Mouse (Mus musculus) neural tube, embryonic 11.5 days (tissue): ENCODE measurements at regions not wholly inside any gene's neighbourhood (a gene's known extent, or its start where the extent isn't known, plus 50 kb on each side); places are given as distances from the start of the nearest gene placed in this dataset.

ENCODE experiments used
- ATAC-seq: fragments of 200-750 bp; cut with Nextera tagmentation; 2 replicates; pipeline ENCODE4 v1.8.0; 2017; ENCODE audit warnings: moderate number of reproducible peaks, mild to moderate bottlenecking, moderate TSS enrichment, moderate library complexity; ENCODE audit not compliant: insufficient read depth, low FRiP score, low TSS enrichment
- DNase-seq: peaks from one replicate; pipeline ENCODE4 v3.0.0-alpha.2; 2015; ENCODE audit warnings: low spot score
- H3K27ac ChIP-seq: fragments of 300-500 bp; sonication (generic); 2 replicates; pipeline ENCODE4 v1.5.1; 2014; ENCODE audit warnings: low read depth, mild to moderate bottlenecking, low read length
- H3K27me3 ChIP-seq: fragments of 300-500 bp; sonication (generic); 2 replicates; pipeline ENCODE4 v1.6.1; 2014; ENCODE audit warnings: mild to moderate bottlenecking, low read length, mixed read lengths; ENCODE audit not compliant: control insufficient read depth, insufficient read depth
- H3K36me3 ChIP-seq: fragments of 300-500 bp; sonication (generic); 2 replicates; pipeline ENCODE4 v1.6.1; 2014; ENCODE audit warnings: mild to moderate bottlenecking, low read length, moderate library complexity, mixed read lengths; ENCODE audit not compliant: control insufficient read depth, insufficient read depth
- H3K4me1 ChIP-seq: fragments of 300-500 bp; sonication (generic); 2 replicates; pipeline ENCODE4 v1.6.1; 2014; ENCODE audit warnings: low read length, mixed read lengths; ENCODE audit not compliant: control insufficient read depth, insufficient read depth
- H3K4me2 ChIP-seq: fragments of 300-500 bp; sonication (generic); 2 replicates; pipeline ENCODE4 v1.6.1; 2014; ENCODE audit warnings: low read depth, mild to moderate bottlenecking, moderate library complexity
- H3K4me3 ChIP-seq: fragments of 300-500 bp; sonication (generic); 2 replicates; pipeline ENCODE4 v1.5.1; 2014; ENCODE audit warnings: low read depth, low read length
- H3K9ac ChIP-seq: fragments of 300-500 bp; sonication (generic); 2 replicates; pipeline ENCODE4 v1.6.1; 2014; ENCODE audit warnings: mild to moderate bottlenecking, low read length
- H3K9me3 ChIP-seq: fragments of 300-500 bp; sonication (generic); 2 replicates; pipeline ENCODE4 v1.6.1; 2016; ENCODE audit warnings: low read length; ENCODE audit not compliant: control insufficient read depth
- WGBS: fragments of 180-500 bp; shearing (Covaris S2); extraction: QIAGEN DNeasy Blood & Tissue Kit; methylation state at CpG from one replicate; pipeline ENCODE4 v1.1.7; 2014; 5-methylcytosine and 5-hydroxymethylcytosine counted together

- no peak for ATAC-seq
- H3K27ac ChIP-seq: no peak overlapping the region
These were observed 227.8 kb downstream of the Mex3b start for GRCm38 (mm10) chr7:83094899-83095298.

GRCm38 (mm10) chr7:83095593-83095992 lies 228.5 kb downstream of the Mex3b start:
- Histone ChIP-seq H3K4me3 (no peak overlapping the region), H3K9ac (no peak overlapping the region), H3K27me3 (no peaks in the 10 kb centered on the region), H3K36me3 (no peaks in the 10 kb centered on the region), H3K4me1 (peaks cover 3% of the 10 kb centered on the region; the same call in 1 of the 2 replicates), H3K27ac (no peak overlapping the region), H3K4me2 (no peak overlapping the region), H3K9me3 (no peaks in the 10 kb centered on the region)
- WGBS: 76% methylated on average over 3 of the region's 3 CpGs
- ATAC-seq (no peak), DNase-seq (no peak)

More at GRCm38 (mm10) chr7:83094899-83095298, 227.8 kb downstream of the Mex3b start:
- 58% methylated on average over 3 of the region's 3 CpGs for WGBS
- H3K4me1 ChIP-seq: peaks cover 3% of the 10 kb centered on the region; the same call in 1 of the 2 replicates
- DNase-seq: no peak
- no peak overlapping the region for H3K4me3 ChIP-seq
- H3K27me3 ChIP-seq: no peaks in the 10 kb centered on the region
- no peaks in the 10 kb centered on the region for H3K9me3 ChIP-seq
- H3K36me3 ChIP-seq: no peaks in the 10 kb centered on the region
- no peak overlapping the region for H3K4me2 ChIP-seq
- no peak overlapping the region for H3K9ac ChIP-seq

GRCm38 (mm10) chr7:83104426-83104825 lies 237.3 kb downstream of the Mex3b start:
- ATAC-seq (no peak), DNase-seq (no peak)
- no peak overlapping the region for H3K4me3 ChIP-seq
- no peak overlapping the region for H3K9ac ChIP-seq
- WGBS: 85% methylated on average over 1 of the region's 1 CpGs
- no peaks in the 10 kb centered on the region for H3K9me3 ChIP-seq
- no peaks in the 10 kb centered on the region for H3K27me3 ChIP-seq
- no peaks in the 10 kb centered on the region for H3K36me3 ChIP-seq
- no peaks in the 10 kb centered on the region for H3K4me1 ChIP-seq
- no peak overlapping the region for H3K27ac ChIP-seq
- no peak overlapping the region for H3K4me2 ChIP-seq

GRCm38 (mm10) chr7:83105672-83106071 lies 238.5 kb downstream of the Mex3b start:
- Histone ChIP-seq H3K9me3 (no peaks in the 10 kb centered on the region), H3K27ac (no peak overlapping the region), H3K36me3 (no peaks in the 10 kb centered on the region), H3K4me1 (no peaks in the 10 kb centered on the region), H3K27me3 (no peaks in the 10 kb centered on the region), H3K4me2 (no peak overlapping the region), H3K9ac (no peak overlapping the region), H3K4me3 (no peak overlapping the region)
- ATAC-seq (no peak), DNase-seq (no peak)

GRCm38 (mm10) chr7:83111217-83111823 lies 244.2 kb downstream of the Mex3b start:
- Histone ChIP-seq H3K27ac (no peak overlapping the region), H3K4me1 (no peaks in the 10 kb centered on the region)

GRCm38 (mm10) chr7:83116487-83116886 lies 249.4 kb downstream of the Mex3b start:
- 92% methylated on average over 1 of the region's 1 CpGs for WGBS
- Histone ChIP-seq H3K9ac (no peak overlapping the region), H3K4me3 (no peak overlapping the region), H3K27me3 (no peaks in the 10 kb centered on the region), H3K27ac (no peak overlapping the region), H3K4me1 (no peaks in the 10 kb centered on the region), H3K4me2 (no peak overlapping the region), H3K36me3 (no peaks in the 10 kb centered on the region), H3K9me3 (no peaks in the 10 kb centered on the region)
- DNase-seq (no peak), ATAC-seq (no peak)

More at GRCm38 (mm10) chr7:83111217-83111823, 244.2 kb downstream of the Mex3b start:
- ATAC-seq (no peak), DNase-seq (no peak)
- Histone ChIP-seq H3K9ac (no peak overlapping the region), H3K27me3 (no peaks in the 10 kb centered on the region), H3K4me3 (no peak overlapping the region), H3K9me3 (no peaks in the 10 kb centered on the region), H3K4me2 (no peak overlapping the region), H3K36me3 (no peaks in the 10 kb centered on the region)
- 86% methylated on average over 6 of the region's 6 CpGs for WGBS

- Histone ChIP-seq H3K27me3 (no peaks in the 10 kb centered on the region), H3K4me3 (no peak overlapping the region), H3K9me3 (no peaks in the 10 kb centered on the region), H3K4me1 (no peaks in the 10 kb centered on the region), H3K27ac (no peak overlapping the region), H3K4me2 (no peak overlapping the region), H3K36me3 (no peaks in the 10 kb centered on the region), H3K9ac (no peak overlapping the region)
- 84% methylated on average over 3 of the region's 3 CpGs for WGBS
- ATAC-seq: no peak
- no peak for DNase-seq
These were observed 249.9 kb downstream of the Mex3b start for GRCm38 (mm10) chr7:83117065-83117464.

GRCm38 (mm10) chr7:83126196-83126595 lies 259.1 kb downstream of the Mex3b start:
- no peak for ATAC-seq

GRCm38 (mm10) chr7:83140216-83140615 lies 273.1 kb downstream of the Mex3b start:
- no peaks in the 10 kb centered on the region for H3K36me3 ChIP-seq
- H3K9ac ChIP-seq: no peak overlapping the region
- WGBS: 63% methylated on average over 4 of the region's 4 CpGs
- H3K27ac ChIP-seq: no peak overlapping the region
- ATAC-seq (no peak), DNase-seq (no peak)
- no peaks in the 10 kb centered on the region for H3K4me1 ChIP-seq
- no peak overlapping the region for H3K4me3 ChIP-seq
- H3K4me2 ChIP-seq: no peak overlapping the region
- no peaks in the 10 kb centered on the region for H3K9me3 ChIP-seq
- H3K27me3 ChIP-seq: no peaks in the 10 kb centered on the region

More at GRCm38 (mm10) chr7:83126196-83126595, 259.1 kb downstream of the Mex3b start:
- no peak overlapping the region for H3K27ac ChIP-seq
- H3K27me3 ChIP-seq: no peaks in the 10 kb centered on the region
- 81% methylated on average over 4 of the region's 4 CpGs for WGBS
- DNase-seq: no peak
- no peak overlapping the region for H3K4me3 ChIP-seq
- no peaks in the 10 kb centered on the region for H3K36me3 ChIP-seq
- H3K9me3 ChIP-seq: no peaks in the 10 kb centered on the region
- no peak overlapping the region for H3K9ac ChIP-seq
- no peaks in the 10 kb centered on the region for H3K4me1 ChIP-seq
- H3K4me2 ChIP-seq: no peak overlapping the region
